Mouse (Mus musculus) midbrain, embryonic 12.5 days (tissue): ENCODE results near the gene Tceal8. TPM values are rescaled to one million over a fixed set of nuclear protein-coding genes. Genes with fewer than 3 reads are reported as not detected.
"Not testable (repeated sequence)": the region's sequence is repeated elsewhere in the genome, so short reads cannot be mapped to it uniquely, and the experiment has no call there.

Experiments used
- ATAC-seq: fragments of 200-750 bp; cut with Nextera tagmentation; 2 replicates; pipeline ENCODE4 v1.8.0; 2017; ENCODE audit warnings: low read depth, moderate TSS enrichment, moderate library complexity; ENCODE audit not compliant: low FRiP score
- H3K27ac ChIP-seq: fragments of 300-500 bp; sonication (generic); replicated peaks from 2 replicates; pipeline ENCODE4 v1.5.1; 2016; ENCODE audit warnings: mild to moderate bottlenecking
- H3K27me3 ChIP-seq: fragments of 300-500 bp; sonication (generic); 2 replicates; pipeline ENCODE4 v1.6.1; 2016; ENCODE audit warnings: mild to moderate bottlenecking
- H3K36me3 ChIP-seq: fragments of 300-500 bp; sonication (generic); 2 replicates; pipeline ENCODE4 v1.6.1; 2016
- H3K4me1 ChIP-seq: fragments of 300-500 bp; sonication (generic); 2 replicates; pipeline ENCODE4 v1.6.1; 2016
- H3K4me2 ChIP-seq: fragments of 300-500 bp; sonication (generic); replicated peaks from 2 replicates; pipeline ENCODE4 v1.6.1; 2016; ENCODE audit warnings: mild to moderate bottlenecking, moderate library complexity
- H3K4me3 ChIP-seq: fragments of 300-500 bp; sonication (generic); 2 replicates; pipeline ENCODE4 v1.5.1; 2016; ENCODE audit warnings: mild to moderate bottlenecking
- H3K9ac ChIP-seq: fragments of 300-500 bp; sonication (generic); replicated peaks from 2 replicates; pipeline ENCODE4 v1.6.1; 2016; ENCODE audit warnings: mild to moderate bottlenecking, moderate library complexity
- H3K9me3 ChIP-seq: fragments of 300-500 bp; sonication (generic); 2 replicates; pipeline ENCODE4 v1.6.1; 2016; ENCODE audit warnings: mild to moderate bottlenecking
- WGBS: fragments of 180-500 bp; shearing (Covaris S2); methylation state at CpG from one replicate; pipeline ENCODE4 v1.1.7; 2016; 5-methylcytosine and 5-hydroxymethylcytosine counted together
- polyA plus RNA-seq: library from polyadenylated mRNA; unstranded; fragments of >200 nt; fragmentation: Nextera tagmentation; extraction: Ambion mirVana; gene quantifications from 2 replicates; pipeline ENCODE4 v1.2.1, GENCODE M21; 2016

The Tceal8 gene
- 157 and 164 TPM in 2 replicates for polyA plus RNA-seq

DNA sequence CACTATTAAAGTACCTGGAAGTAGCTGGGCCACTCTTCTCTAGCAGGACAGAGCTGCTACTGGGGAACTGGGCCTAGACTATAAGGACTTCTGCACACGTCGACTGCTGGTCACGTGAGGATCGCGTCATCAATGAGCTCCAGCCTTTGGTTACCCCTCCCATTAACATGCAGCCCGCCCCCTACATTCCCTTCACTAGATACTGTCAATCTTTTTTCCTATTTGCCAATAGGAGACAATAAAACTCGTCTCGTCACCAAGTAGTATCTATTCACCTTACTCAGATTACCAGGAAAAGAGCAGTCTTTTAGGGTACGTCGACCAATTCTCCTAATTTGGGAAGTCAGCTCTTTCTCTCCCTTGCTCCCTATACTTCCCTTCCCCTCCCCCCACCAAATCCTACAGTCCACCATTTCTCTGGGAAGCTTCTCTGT is at the start of gene Tceal8:
Tceal8 (minus strand) TSS at position 225 of the 434 bp plus-strand sequence.
- H3K36me3 ChIP-seq, result no peaks in the 10 kb centered on the region
- no peaks in the 10 kb centered on the region for H3K9me3 ChIP-seq
- peak within 1 kb of the TSS; percentile 51 for H3K4me2 ChIP-seq
- H3K4me1 ChIP-seq, result 0 out of 2 replicates have a peak, but pooled peaks cover 2% of the 10 kb centered on the region
- no peaks in the 10 kb centered on the region; the same call in 1 of the 2 replicates for H3K27me3 ChIP-seq
- 23% methylated on average over 10 of the region's 10 CpGs for WGBS
- peak within 1 kb of the TSS; percentile 78 for H3K27ac ChIP-seq
- peak within 1 kb of the TSS; percentile 65 for H3K9ac ChIP-seq
- peak within 1 kb of the TSS; percentile 54 for H3K4me3 ChIP-seq
- ATAC-seq, result peak; percentile 95

DNA sequence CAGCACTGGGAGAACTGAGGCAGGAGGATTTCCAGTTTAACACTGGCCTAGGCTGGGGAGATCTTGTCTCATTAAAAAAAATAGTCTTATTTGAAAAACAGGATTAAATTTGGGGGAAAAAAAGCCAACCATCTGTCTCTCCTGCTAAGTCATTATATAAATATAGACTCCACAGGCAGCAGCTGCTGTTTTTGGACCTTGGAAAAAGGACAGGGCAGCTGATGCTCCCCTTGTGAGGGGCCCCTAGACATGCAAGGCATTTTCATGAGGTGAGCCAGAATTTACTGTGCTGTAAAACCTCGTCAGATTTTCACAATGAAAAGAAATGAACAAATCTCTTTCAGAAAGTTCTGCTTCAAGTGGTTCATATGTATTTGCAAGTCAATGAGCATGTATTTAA is 44.2 kb upstream of the Tceal8 start:
- Histone ChIP-seq H3K4me2 (no peak overlapping the region), H3K27ac (no peak overlapping the region), H3K27me3 (no peaks in the 10 kb centered on the region), H3K4me3 (no peak overlapping the region), H3K9ac (no peak overlapping the region), H3K9me3 (no peaks in the 10 kb centered on the region), H3K4me1 (no peaks in the 10 kb centered on the region), H3K36me3 (no peaks in the 10 kb centered on the region)
- ATAC-seq, result no peak
- WGBS, result 69% methylated on average over 1 of the region's 1 CpGs

DNA sequence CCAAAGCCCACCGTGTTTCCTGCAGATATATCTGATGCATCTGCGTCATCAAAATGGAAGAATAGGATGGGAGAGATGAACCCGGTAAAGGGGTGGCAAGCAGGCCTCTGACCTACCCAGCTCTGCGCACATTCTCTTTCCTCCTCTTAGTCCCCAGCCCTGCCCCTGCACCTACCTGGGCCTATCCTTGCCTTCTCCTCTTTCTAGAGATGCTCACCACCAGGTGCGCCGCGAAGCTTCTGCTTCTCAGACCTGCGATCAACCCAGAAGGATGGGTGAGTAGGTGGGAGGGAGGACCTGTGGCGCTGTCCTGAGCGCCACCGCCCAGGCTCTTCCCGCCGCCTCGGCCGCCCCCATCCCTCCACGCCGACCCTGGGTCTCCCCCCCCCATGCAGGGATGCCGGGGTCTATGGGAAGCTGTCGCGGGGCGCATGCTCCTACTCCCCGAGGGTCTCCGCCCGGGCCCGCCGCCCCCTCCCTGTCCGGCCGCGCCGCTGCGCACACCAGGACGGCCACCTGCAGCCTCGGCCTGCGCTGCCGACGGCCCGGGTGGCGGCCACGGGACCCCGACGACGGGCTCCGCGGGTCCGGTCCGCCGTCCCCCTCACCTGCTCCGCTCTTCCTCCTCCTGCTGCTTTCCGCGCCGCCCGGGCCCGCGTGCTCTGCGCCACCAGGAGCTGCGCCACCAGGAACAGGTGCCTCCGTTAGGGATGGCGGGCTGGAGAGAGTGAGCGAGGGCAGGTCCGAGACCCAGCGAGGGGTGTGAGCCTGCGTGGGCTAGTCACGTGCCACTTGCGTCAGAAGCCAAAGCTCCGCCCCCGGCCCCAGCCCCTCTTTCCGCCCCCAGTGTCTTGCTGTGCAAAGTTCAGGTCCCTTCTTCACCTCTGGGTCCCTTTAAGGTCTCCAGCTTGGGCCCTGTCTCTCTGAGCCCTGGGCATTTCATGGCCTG is 42.9 kb upstream of the Tceal8 start, which contains the start of the genes Tceal7 and Bex1:
Tceal7 (plus strand) TSS at position 51 of the 949 bp plus-strand sequence.
Bex1 (minus strand) TSS at position 785 of the 949 bp plus-strand sequence.
- H3K9me3 ChIP-seq, H3K27me3 ChIP-seq, H3K27ac ChIP-seq, H3K4me1 ChIP-seq, H3K36me3 ChIP-seq: not testable (repeated sequence)
- peak within 1 kb of the TSS; percentile 44 for H3K4me3 ChIP-seq
- WGBS, result 39% methylated on average over 20 of the region's 67 CpGs
- ATAC-seq, result peak; percentile 92
- peak within 1 kb of the TSS; percentile 49 for H3K4me2 ChIP-seq
- peak within 1 kb of the TSS; percentile 51; the same call in 1 of the 2 replicates for H3K9ac ChIP-seq

DNA sequence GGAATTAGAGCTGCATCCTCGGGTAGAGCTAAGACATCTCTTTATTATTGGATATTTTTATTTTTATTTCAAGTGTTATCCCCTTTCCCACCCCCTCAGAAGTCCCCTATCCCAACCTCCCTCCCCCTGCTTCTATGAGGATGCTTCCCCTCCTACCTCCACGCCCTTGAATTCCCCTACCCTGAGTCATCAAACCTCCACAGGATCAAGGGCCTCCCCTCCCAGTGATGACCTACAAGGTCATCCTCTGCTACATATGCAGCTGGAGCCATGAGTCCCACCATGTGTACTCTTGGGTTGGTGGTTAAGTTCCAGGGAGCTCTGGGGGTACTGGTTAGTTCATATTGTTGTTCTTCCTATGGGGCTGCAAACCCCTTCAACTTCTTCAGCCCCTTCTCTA is 41.3 kb upstream of the Tceal8 start:
- no peaks in the 10 kb centered on the region for H3K27me3 ChIP-seq
- H3K9me3 ChIP-seq, result no peaks in the 10 kb centered on the region
- no peaks in the 10 kb centered on the region for H3K36me3 ChIP-seq
- H3K4me3 ChIP-seq, result no peak overlapping the region
- no peak for ATAC-seq
- H3K27ac ChIP-seq, result no peak overlapping the region
- H3K9ac ChIP-seq, result no peak overlapping the region
- H3K4me2 ChIP-seq, result no peak overlapping the region
- H3K4me1 ChIP-seq, result no peaks in the 10 kb centered on the region
- 65% methylated on average over 2 of the region's 2 CpGs for WGBS

DNA sequence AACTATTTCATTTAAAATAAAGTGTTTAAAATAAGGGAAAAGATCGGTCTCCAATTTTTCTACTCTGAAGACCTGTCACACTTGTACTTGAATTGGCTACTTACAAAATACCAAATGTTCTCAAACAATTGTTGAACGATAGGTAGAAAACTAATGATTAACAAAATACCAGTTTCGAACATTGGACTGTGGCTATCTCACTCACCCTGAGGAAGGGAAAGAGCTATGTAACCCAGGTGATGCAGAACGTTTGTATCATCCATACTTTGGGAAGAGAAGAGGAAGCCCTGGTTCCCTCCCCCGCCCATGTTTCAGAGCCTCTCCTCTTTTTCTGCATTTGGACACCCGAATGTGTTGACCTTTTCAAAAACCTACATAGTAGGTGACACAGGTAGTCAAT is 32.3 kb upstream of the Tceal8 start:
- H3K27ac ChIP-seq, result no peak overlapping the region
- H3K9me3 ChIP-seq, result no peaks in the 10 kb centered on the region
- no peak overlapping the region for H3K4me3 ChIP-seq
- peaks cover 10% of the 10 kb centered on the region for H3K27me3 ChIP-seq
- no peak for ATAC-seq
- H3K4me1 ChIP-seq, result no peaks in the 10 kb centered on the region
- H3K36me3 ChIP-seq, result no peaks in the 10 kb centered on the region
- no peak overlapping the region for H3K4me2 ChIP-seq
- no peak overlapping the region for H3K9ac ChIP-seq
- WGBS, result 85% methylated on average over 6 of the region's 6 CpGs

DNA sequence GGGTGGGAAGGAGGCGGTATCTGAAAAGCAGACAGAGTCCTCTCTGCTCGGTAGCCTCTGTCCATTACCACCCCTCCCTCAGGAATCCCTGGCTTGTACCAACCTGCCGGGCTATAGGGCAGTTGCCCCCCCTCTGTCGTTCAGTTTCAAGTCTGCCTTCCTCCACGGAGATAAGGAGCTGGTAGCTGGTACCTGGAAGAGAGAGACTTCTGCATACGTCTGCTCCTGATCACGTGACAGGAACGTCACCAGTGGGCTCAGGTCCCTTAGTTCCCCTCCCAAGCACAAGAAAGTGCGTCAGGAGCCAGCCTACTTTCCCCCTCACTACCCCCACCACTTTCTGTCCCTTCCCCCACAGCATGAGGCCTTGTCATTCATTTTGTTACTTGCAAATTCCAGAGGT is 31.5 kb upstream of the Tceal8 start, which contains the start of gene Tceal5:
Tceal5 (minus strand) TSS at position 213 of the 403 bp plus-strand sequence.
- Histone ChIP-seq H3K4me3 (peak within 1 kb of the TSS; percentile 49), H3K9me3 (no peaks in the 10 kb centered on the region), H3K9ac (peak within 1 kb of the TSS; percentile 49), H3K36me3 (no peaks in the 10 kb centered on the region), H3K4me2 (peak within 1 kb of the TSS; percentile 56), H3K4me1 (no peaks in the 10 kb centered on the region), H3K27me3 (peaks cover 10% of the 10 kb centered on the region), H3K27ac (no peak within 1 kb of the TSS)
- peak; percentile 87 for ATAC-seq
- 20% methylated on average over 9 of the region's 9 CpGs for WGBS

DNA sequence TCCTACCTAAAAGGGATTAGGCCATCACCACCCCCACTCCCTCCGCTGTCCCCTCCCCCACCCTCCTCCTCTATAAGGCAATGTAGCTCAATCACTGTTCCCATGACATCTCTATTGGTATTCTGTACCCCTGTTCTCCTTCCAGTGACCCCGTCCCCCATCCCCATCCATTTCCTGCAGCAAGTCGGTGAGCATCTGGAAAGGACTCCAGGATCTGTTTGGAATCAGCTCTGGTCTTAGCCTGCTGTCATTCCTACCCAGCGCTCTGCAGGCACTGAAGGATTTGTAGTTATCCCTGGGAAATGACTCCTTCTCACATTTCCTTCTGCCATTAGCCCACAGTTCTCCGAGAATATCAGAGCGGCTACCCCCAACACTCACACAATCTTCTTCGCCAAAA is 31.1 kb upstream of the Tceal8 start:
- ATAC-seq, result 0 out of 2 replicates have a peak, but pooled peaks have one; percentile 19

DNA sequence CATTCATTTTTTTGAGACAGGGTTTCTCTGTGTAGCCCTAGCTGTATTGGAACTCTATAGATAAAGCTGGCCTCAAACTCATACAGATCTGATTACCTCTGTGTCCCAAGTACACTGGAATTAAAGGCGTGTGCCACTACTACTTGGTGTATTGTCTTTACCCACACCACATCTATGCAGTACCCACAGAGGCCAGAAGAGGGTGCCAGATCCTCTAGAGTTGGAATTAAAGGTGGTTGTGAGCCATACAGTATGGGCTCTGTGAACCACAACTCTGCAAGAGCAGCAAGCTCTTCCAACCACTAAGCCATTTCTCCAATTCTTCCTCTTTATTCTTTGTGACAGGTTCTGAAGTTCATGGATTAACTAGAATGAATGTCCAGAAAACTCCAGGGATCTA is 24.7 kb upstream of the Tceal8 start:
- Histone ChIP-seq H3K9ac (no peak overlapping the region), H3K4me1 (no peaks in the 10 kb centered on the region), H3K27ac (no peak overlapping the region), H3K9me3 (no peaks in the 10 kb centered on the region), H3K4me3 (no peak overlapping the region), H3K36me3 (no peaks in the 10 kb centered on the region), H3K4me2 (no peak overlapping the region), H3K27me3 (0 out of 2 replicates have a peak, but pooled peaks cover 6% of the 10 kb centered on the region)
- no peak for ATAC-seq
- 47% methylated on average over 1 of the region's 1 CpGs for WGBS

More for the DNA sequence above, 31.1 kb upstream of the Tceal8 start:
- Histone ChIP-seq H3K27me3 (peaks cover 10% of the 10 kb centered on the region), H3K4me3 (peak overlapping the region; percentile 49), H3K9me3 (no peaks in the 10 kb centered on the region), H3K4me1 (no peaks in the 10 kb centered on the region), H3K27ac (no peak overlapping the region), H3K4me2 (peak overlapping the region; percentile 56), H3K9ac (peak overlapping the region; percentile 49), H3K36me3 (no peaks in the 10 kb centered on the region)
- WGBS, result 22% methylated on average over 7 of the region's 7 CpGs

DNA sequence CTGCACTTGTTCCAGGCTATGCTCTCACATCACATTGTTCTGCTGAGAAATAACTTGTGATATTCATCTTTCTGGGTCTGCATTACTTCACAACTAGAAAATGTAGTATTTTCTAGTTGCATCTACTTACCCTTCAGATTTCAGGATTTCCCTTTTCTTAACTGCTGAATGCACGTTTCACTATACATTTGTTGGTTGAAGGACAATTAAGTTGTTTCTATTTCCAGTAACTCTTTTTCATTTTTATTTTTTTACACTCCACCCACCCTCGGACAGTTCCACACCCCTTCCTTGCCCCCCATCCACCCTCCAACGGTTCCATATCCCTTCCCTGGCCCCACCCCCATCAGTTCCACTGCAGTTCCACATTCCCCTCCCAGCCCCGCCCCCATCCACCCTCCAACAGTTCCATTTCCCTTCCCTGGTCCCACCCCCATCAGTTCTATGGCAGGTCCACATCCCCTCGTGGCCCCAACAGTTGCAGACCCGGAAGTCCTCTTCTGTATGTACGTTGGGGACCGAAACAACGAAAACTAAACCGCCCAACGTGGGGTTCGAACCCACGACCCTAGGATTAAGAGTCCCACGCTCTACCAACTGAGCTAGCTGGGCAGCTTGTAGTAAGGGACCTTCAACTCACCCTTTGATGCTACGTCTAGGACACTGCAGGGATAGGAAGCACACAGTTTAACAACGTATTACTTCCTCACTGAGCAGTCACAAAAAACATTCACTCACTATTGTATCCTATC is 23.2 kb upstream of the Tceal8 start:
- no peaks in the 10 kb centered on the region for H3K9me3 ChIP-seq
- H3K4me3 ChIP-seq, result no peak overlapping the region
- no peak for ATAC-seq
- no peak overlapping the region for H3K9ac ChIP-seq
- H3K4me2 ChIP-seq, result no peak overlapping the region
- H3K27ac ChIP-seq, result no peak overlapping the region
- WGBS, result 79% methylated on average over 16 of the region's 16 CpGs
- no peaks in the 10 kb centered on the region for H3K4me1 ChIP-seq
- H3K27me3 ChIP-seq, result 0 out of 2 replicates have a peak, but pooled peaks cover 6% of the 10 kb centered on the region
- no peaks in the 10 kb centered on the region for H3K36me3 ChIP-seq

DNA sequence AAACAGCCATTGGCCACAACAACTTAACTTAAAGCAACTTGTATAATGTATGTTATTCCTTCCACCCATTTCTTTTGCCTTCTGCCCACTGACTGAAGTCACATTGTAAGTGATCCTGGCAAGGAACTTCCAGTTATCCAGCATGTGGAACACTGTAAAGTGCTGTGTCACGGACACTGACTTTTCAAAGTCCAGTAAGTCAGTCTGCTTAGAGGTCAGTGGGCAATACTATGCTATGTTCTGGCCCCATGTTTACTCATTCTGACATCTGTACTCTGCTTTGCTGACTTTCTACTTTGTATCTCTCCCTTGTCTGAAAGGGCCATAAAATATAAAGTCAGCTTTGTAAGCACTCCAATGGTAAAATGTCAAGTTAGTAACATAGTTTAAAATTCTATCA is 11.0 kb upstream of the Tceal8 start:
- ATAC-seq, result no peak
- 88% methylated on average over 1 of the region's 1 CpGs for WGBS
- Histone ChIP-seq H3K36me3 (no peaks in the 10 kb centered on the region), H3K9me3 (no peaks in the 10 kb centered on the region), H3K4me1 (no peaks in the 10 kb centered on the region), H3K27ac (no peak overlapping the region), H3K9ac (no peak overlapping the region), H3K4me3 (no peak overlapping the region), H3K4me2 (no peak overlapping the region), H3K27me3 (peaks cover 4% of the 10 kb centered on the region; the same call in 1 of the 2 replicates)

DNA sequence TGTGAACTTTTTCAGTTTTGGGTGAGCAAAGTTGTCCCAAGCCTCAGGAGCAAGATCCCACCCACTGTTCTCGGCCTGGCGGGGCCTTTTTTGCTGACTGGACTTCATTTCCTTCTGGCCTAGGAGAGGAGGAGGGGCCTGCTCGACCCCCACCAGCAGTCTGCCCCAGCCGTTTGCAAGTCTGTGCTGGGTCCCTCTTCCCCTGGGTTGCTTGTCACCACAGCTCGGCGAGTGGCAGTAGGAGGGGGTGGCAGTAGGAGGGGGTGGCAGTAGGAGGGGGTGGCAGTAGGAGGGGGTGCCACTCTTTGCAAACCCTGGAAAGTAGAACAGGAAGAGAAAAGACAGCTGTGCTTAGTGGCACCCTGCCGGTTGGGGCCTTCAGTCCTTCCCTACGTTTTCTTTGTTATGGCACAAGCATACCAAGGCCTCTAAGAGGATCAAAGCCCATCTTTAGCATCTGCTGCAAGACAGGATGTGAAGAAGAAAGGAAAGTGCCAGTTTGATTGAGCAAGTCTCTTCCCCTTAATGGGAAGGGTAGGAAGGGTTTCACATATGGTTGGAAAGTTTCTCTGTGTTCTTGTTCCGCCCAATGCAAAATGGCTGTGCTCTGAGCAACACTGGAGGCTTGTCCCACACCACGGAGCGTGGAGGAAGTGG is 8.9 kb upstream of the Tceal8 start:
- ATAC-seq, result peak; percentile 56
- Histone ChIP-seq H3K27ac (no peak overlapping the region), H3K36me3 (no peaks in the 10 kb centered on the region), H3K9ac (no peak overlapping the region), H3K4me1 (no peaks in the 10 kb centered on the region), H3K4me2 (no peak overlapping the region), H3K4me3 (no peak overlapping the region), H3K27me3 (peaks cover 4% of the 10 kb centered on the region; the same call in 1 of the 2 replicates), H3K9me3 (no peaks in the 10 kb centered on the region)
- 25% methylated on average over 11 of the region's 11 CpGs for WGBS
